Mouse (Mus musculus): ENCODE results near the gene Exosc8.

Gene Exosc8

DNA sequence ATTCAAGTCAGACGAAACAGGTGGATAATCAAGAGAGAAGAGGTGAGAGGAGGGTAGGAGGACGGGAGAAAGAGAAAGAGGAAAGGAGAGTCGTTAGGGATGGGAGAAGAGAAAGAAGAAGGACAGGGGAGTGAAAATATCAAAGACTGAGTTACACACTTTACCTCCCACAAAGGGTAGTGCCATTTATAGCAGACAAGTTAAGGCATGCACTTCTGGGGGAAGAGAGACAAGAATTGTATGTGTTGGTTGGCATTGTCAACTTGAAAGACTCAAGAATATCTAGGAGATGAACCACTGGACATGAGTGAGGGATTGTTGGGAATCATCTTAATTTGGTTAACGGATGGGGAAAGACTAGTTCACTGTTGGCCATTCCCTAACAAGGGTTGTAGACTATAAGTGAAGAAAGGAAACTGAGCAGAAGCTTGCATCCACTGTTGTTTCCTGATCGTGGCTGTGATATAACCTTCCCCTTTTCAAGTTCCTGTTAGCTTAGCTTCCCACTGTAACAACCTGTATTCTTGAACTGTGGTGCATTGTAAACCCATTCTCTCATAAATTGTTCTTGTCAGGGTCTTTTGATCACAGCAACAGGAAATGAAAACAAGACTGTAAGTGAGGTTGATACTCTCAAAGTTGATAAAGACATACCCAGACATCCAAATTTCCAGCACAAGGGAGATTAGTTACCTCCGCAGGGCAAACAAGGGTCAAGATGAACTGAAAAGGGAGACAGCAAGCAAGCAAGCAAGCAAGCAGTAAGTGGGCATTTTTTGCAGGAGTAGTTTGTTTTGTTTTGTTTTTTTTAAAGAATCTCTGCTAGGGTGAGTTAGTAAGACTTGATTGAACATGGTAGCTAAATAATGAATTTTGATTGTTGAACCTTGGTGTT, 53.6 kb downstream of the Exosc8 start:
- no peak for DNase-seq (ENCODE audit: low spot score)

Measured in c-Kit-positive CD71-positive TER-119-positive erythroid progenitor cells, embryonic 14.5 days (primary cell).